Mouse (Mus musculus): ENCODE measurements at regions not wholly inside any gene's neighbourhood (a gene's known extent, or its start where the extent isn't known, plus 50 kb on each side); places are given as distances from the start of the nearest gene placed in this dataset.

- Histone ChIP-seq H3K4me1 (ENCODE audit: control insufficient read depth, insufficient read depth, low read length) (peaks cover 12% of the 10 kb centered on the region; the same call in 1 of the 2 replicates), H3K9me3 (replicated peaks; ENCODE audit: control insufficient read depth, low read length) (no peaks in the 10 kb centered on the region), H3K27me3 (ENCODE audit: control insufficient read depth, insufficient read depth, low read length) (no peaks in the 10 kb centered on the region), H3K4me2 (ENCODE audit: low read depth, low read length) (no peak overlapping the region), H3K4me3 (replicated peaks; ENCODE audit: low read length) (no peak overlapping the region), H3K9ac (ENCODE audit: low read length) (no peak overlapping the region), H3K27ac (ENCODE audit: low read length) (no peak overlapping the region; the same call in 1 of the 2 replicates), H3K36me3 (ENCODE audit: control insufficient read depth, insufficient read depth, low read length) (no peaks in the 10 kb centered on the region)
- WGBS = 50% methylated on average over 10 of the region's 10 CpGs
- ATAC-seq (ENCODE audit: insufficient read depth, low FRiP score) = peak; percentile 53; the same call in 1 of the 2 replicates
These were observed 226.5 kb upstream of the Nrip1 start for GRCm38 (mm10) chr16:76600131-76600530.

DNA sequence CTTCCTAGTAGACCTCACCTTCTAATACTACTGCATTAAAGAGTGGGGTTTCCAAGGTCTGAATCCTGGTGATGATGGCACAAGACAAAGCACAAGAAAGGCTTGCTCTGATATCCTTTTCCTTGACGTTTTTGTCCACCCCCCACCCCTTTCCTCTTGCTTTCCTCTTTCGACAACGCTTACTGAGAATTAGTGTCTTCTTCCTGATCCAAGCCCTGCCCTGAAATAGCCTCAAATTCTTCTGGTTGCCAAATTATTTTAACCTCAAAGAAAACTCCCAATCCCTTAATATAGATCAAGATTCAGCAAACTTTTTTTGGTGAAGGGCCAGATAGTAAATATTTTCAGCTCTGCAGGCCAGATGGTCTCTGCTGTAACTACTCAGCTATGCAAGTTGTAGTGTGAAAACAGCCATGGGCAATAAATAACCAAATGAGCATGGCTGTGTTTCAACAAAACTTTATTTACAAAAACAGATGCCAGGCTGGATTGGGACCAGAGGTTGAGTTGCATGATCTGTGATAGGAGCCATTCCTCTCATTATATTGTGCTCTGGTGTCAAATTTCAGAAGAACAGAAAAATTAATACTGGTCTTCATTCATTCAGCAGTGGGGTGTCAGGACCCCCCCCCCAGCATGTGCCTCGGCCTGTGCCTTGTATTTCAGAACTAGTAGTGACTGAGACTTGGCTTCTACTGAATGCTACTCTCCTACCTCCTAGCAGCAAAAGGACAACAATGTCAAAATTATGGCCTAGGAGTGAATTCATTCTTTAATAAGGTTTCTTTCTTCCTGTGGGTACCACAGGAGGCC lies 218.5 kb upstream of the Nrip1 start:
- peaks cover 11% of the 10 kb centered on the region for H3K4me1 ChIP-seq (ENCODE audit: control insufficient read depth, insufficient read depth, low read length)
- 0 out of 2 replicates have a peak, but pooled peaks have one; percentile 25 for ATAC-seq (ENCODE audit: insufficient read depth, low FRiP score)
- no peaks in the 10 kb centered on the region for H3K27me3 ChIP-seq (ENCODE audit: control insufficient read depth, insufficient read depth, low read length)
- no peaks in the 10 kb centered on the region for H3K9me3 ChIP-seq (replicated peaks; ENCODE audit: control insufficient read depth, low read length)
- 0 out of 2 replicates have a peak, but pooled peaks cover under 1% of the 10 kb centered on the region for H3K36me3 ChIP-seq (ENCODE audit: control insufficient read depth, insufficient read depth, low read length)
- H3K9ac ChIP-seq (ENCODE audit: low read length) = no peak overlapping the region
- WGBS = 46% methylated on average over 4 of the region's 4 CpGs
- no peak overlapping the region for H3K27ac ChIP-seq (ENCODE audit: low read length)
- no peak overlapping the region for H3K4me2 ChIP-seq (ENCODE audit: low read depth, low read length)
- H3K4me3 ChIP-seq (replicated peaks; ENCODE audit: low read length) = no peak overlapping the region

DNA sequence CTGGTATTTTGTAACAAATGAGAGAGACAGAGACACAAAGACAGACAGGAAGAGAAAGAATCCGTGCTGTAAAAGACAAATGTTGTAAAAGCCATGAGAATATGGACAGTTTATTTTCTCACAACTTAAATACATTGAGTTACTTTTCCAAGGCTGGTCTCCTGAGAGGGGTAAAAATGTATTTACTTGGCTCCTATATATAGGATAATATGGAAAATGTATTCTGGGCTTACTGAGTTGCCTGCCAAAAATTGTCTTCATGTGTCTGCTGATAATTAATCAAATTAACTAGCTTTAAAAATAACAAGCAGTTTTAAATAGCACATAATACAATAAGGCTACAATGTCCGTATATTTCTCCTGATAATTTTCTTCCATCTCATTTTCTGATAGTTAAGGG lies 216.2 kb upstream of the Nrip1 start:
- Histone ChIP-seq H3K4me2 (ENCODE audit: low read depth, low read length) (no peak overlapping the region), H3K36me3 (ENCODE audit: control insufficient read depth, insufficient read depth, low read length) (0 out of 2 replicates have a peak, but pooled peaks cover 2% of the 10 kb centered on the region), H3K9ac (ENCODE audit: low read length) (no peak overlapping the region), H3K4me1 (ENCODE audit: control insufficient read depth, insufficient read depth, low read length) (peaks cover 10% of the 10 kb centered on the region), H3K27ac (ENCODE audit: low read length) (no peak overlapping the region), H3K27me3 (ENCODE audit: control insufficient read depth, insufficient read depth, low read length) (no peaks in the 10 kb centered on the region), H3K4me3 (replicated peaks; ENCODE audit: low read length) (no peak overlapping the region), H3K9me3 (replicated peaks; ENCODE audit: control insufficient read depth, low read length) (no peaks in the 10 kb centered on the region)
- ATAC-seq (ENCODE audit: insufficient read depth, low FRiP score) = no peak
- WGBS = 29% methylated on average over 2 of the region's 2 CpGs

DNA sequence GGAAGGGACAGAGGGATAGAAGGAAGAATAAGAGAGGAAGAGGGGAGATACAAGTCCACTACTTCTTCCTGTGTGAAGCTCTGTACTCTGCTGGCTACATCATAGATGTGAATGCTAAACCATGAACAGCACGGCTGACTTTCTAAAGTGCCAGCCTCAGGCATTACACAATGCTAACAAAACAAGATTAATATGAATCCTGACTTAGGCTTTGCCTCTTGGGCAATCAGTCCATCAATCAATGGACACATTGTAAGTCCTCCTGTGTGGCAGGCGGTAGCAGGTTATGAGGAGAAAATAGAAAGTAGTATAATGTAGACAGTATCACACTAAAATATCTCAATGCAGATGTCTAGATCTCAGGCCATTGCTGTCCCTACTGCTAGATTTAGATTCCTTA lies 203.6 kb upstream of the Nrip1 start:
- H3K9me3 ChIP-seq (replicated peaks; ENCODE audit: control insufficient read depth, low read length) = no peaks in the 10 kb centered on the region
- WGBS = 69% methylated on average over 2 of the region's 2 CpGs
- H3K9ac ChIP-seq (ENCODE audit: low read length) = no peak overlapping the region
- no peak overlapping the region for H3K27ac ChIP-seq (ENCODE audit: low read length)
- no peak for ATAC-seq (ENCODE audit: insufficient read depth, low FRiP score)
- no peaks in the 10 kb centered on the region for H3K27me3 ChIP-seq (ENCODE audit: control insufficient read depth, insufficient read depth, low read length)
- no peak overlapping the region for H3K4me3 ChIP-seq (replicated peaks; ENCODE audit: low read length)
- no peaks in the 10 kb centered on the region for H3K4me1 ChIP-seq (ENCODE audit: control insufficient read depth, insufficient read depth, low read length)
- H3K36me3 ChIP-seq (ENCODE audit: control insufficient read depth, insufficient read depth, low read length) = no peaks in the 10 kb centered on the region
- no peak overlapping the region for H3K4me2 ChIP-seq (ENCODE audit: low read depth, low read length)

DNA sequence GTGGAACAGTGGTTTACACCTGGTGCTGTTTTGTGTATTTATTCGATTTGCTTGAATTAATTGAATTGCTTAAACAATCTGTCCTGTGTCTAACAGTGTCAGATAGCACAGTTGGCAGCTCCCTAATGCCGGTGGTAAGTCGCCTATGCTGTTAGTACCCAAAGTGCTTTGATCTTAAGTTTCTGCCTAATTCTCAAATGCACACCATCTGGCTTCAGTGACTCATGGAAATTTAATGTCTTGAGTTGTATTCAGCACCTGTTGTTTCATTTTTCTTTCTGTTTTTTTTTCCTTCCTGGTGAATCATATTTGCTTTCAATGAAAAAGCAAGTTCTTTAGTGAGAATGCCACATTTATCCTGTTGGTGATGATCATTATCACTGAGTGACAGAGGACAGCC lies 201.7 kb upstream of the Nrip1 start:
- Histone ChIP-seq H3K9me3 (replicated peaks; ENCODE audit: control insufficient read depth, low read length) (no peaks in the 10 kb centered on the region), H3K4me3 (replicated peaks; ENCODE audit: low read length) (no peak overlapping the region), H3K27ac (ENCODE audit: low read length) (no peak overlapping the region), H3K27me3 (ENCODE audit: control insufficient read depth, insufficient read depth, low read length) (no peaks in the 10 kb centered on the region), H3K9ac (ENCODE audit: low read length) (no peak overlapping the region), H3K4me2 (ENCODE audit: low read depth, low read length) (no peak overlapping the region), H3K4me1 (ENCODE audit: control insufficient read depth, insufficient read depth, low read length) (no peaks in the 10 kb centered on the region), H3K36me3 (ENCODE audit: control insufficient read depth, insufficient read depth, low read length) (no peaks in the 10 kb centered on the region)
- 72% methylated on average over 3 of the region's 3 CpGs for WGBS
- ATAC-seq (ENCODE audit: insufficient read depth, low FRiP score) = no peak

GRCm38 (mm10) chr16:76566220-76566619 lies 192.6 kb upstream of the Nrip1 start:
- Histone ChIP-seq H3K27me3 (ENCODE audit: control insufficient read depth, insufficient read depth, low read length) (no peaks in the 10 kb centered on the region), H3K4me3 (replicated peaks; ENCODE audit: low read length) (no peak overlapping the region), H3K9me3 (replicated peaks; ENCODE audit: control insufficient read depth, low read length) (no peaks in the 10 kb centered on the region), H3K4me2 (ENCODE audit: low read depth, low read length) (no peak overlapping the region), H3K36me3 (ENCODE audit: control insufficient read depth, insufficient read depth, low read length) (no peaks in the 10 kb centered on the region), H3K4me1 (ENCODE audit: control insufficient read depth, insufficient read depth, low read length) (no peaks in the 10 kb centered on the region), H3K9ac (ENCODE audit: low read length) (no peak overlapping the region), H3K27ac (ENCODE audit: low read length) (no peak overlapping the region)
- WGBS = 26% methylated on average over 11 of the region's 11 CpGs
- ATAC-seq (ENCODE audit: insufficient read depth, low FRiP score) = no peak

GRCm38 (mm10) chr16:76554846-76555245 lies 181.2 kb upstream of the Nrip1 start:
- Histone ChIP-seq H3K9me3 (replicated peaks; ENCODE audit: control insufficient read depth, low read length) (0 out of 2 replicates have a peak, but pooled peaks cover 4% of the 10 kb centered on the region), H3K27me3 (ENCODE audit: control insufficient read depth, insufficient read depth, low read length) (no peaks in the 10 kb centered on the region), H3K27ac (ENCODE audit: low read length) (no peak overlapping the region), H3K36me3 (ENCODE audit: control insufficient read depth, insufficient read depth, low read length) (no peaks in the 10 kb centered on the region), H3K4me2 (ENCODE audit: low read depth, low read length) (no peak overlapping the region), H3K4me3 (replicated peaks; ENCODE audit: low read length) (no peak overlapping the region), H3K4me1 (ENCODE audit: control insufficient read depth, insufficient read depth, low read length) (no peaks in the 10 kb centered on the region), H3K9ac (ENCODE audit: low read length) (no peak overlapping the region)
- 80% methylated on average over 4 of the region's 4 CpGs for WGBS
- no peak for ATAC-seq (ENCODE audit: insufficient read depth, low FRiP score)

- no peak overlapping the region for H3K4me2 ChIP-seq (ENCODE audit: low read depth, low read length)
- no peaks in the 10 kb centered on the region for H3K4me1 ChIP-seq (ENCODE audit: control insufficient read depth, insufficient read depth, low read length)
- no peak overlapping the region for H3K27ac ChIP-seq (ENCODE audit: low read length)
- 79% methylated on average over 5 of the region's 5 CpGs for WGBS
- H3K4me3 ChIP-seq (replicated peaks; ENCODE audit: low read length) = no peak overlapping the region
- no peak overlapping the region for H3K9ac ChIP-seq (ENCODE audit: low read length)
- H3K27me3 ChIP-seq (ENCODE audit: control insufficient read depth, insufficient read depth, low read length) = no peaks in the 10 kb centered on the region
- no peaks in the 10 kb centered on the region for H3K36me3 ChIP-seq (ENCODE audit: control insufficient read depth, insufficient read depth, low read length)
- no peak for ATAC-seq (ENCODE audit: insufficient read depth, low FRiP score)
- H3K9me3 ChIP-seq (replicated peaks; ENCODE audit: control insufficient read depth, low read length) = no peaks in the 10 kb centered on the region
These were observed 176.0 kb upstream of the Nrip1 start for GRCm38 (mm10) chr16:76549628-76550027.

DNA sequence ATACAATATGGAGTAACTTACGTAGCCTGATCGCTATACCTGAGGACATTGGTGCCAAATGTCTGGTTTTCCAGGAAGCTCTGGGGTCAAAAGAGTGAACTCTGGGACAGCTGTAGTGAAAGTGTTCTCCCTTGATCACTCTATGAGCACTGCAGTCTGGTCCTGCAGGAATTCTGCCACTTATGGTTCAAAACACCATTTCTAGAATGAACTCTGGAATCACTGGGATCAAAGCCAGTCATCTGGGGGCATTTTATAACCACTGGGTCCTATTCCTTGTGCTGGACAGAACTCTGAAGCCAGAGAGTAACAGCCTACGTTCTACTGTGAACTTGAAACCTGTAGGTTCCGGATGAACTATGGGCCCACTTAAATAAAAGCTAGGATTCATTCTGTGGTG lies 173.5 kb upstream of the Nrip1 start:
- Histone ChIP-seq H3K9me3 (replicated peaks; ENCODE audit: control insufficient read depth, low read length) (no peaks in the 10 kb centered on the region), H3K4me2 (ENCODE audit: low read depth, low read length) (no peak overlapping the region), H3K36me3 (ENCODE audit: control insufficient read depth, insufficient read depth, low read length) (no peaks in the 10 kb centered on the region), H3K9ac (ENCODE audit: low read length) (no peak overlapping the region), H3K4me1 (ENCODE audit: control insufficient read depth, insufficient read depth, low read length) (no peaks in the 10 kb centered on the region), H3K4me3 (replicated peaks; ENCODE audit: low read length) (no peak overlapping the region), H3K27ac (ENCODE audit: low read length) (no peak overlapping the region), H3K27me3 (ENCODE audit: control insufficient read depth, insufficient read depth, low read length) (no peaks in the 10 kb centered on the region)
- 92% methylated on average over 4 of the region's 4 CpGs for WGBS
- no peak for ATAC-seq (ENCODE audit: insufficient read depth, low FRiP score)
